Mouse (Mus musculus) G1E (cell line): ENCODE measurements around the gene Nacc2. TPM values are rescaled to one million over a fixed set of nuclear protein-coding genes. Genes with fewer than 3 reads are reported as not detected.

Experiments used
- ATAC-seq: 2 replicates; pipeline ENCODE4 v1.8.0; 2016; ENCODE audit warnings: mild to moderate bottlenecking; ENCODE audit not compliant: insufficient number of reproducible peaks, poor library complexity, low FRiP score, severe bottlenecking; ENCODE audit errors: extremely low read depth
- DNase-seq: peaks from one replicate; pipeline ENCODE4 v3.0.0; 2012; ENCODE audit warnings: low spot score
- H3K27me3 ChIP-seq: 2 replicates; pipeline ENCODE4 v1.6.1; 2012; ENCODE audit warnings: mild to moderate bottlenecking, low read length, inconsistent platforms; ENCODE audit not compliant: insufficient read depth
- H3K36me3 ChIP-seq: replicated peaks from 2 replicates; pipeline ENCODE3; 2012; ENCODE audit warnings: mild to moderate bottlenecking, inconsistent platforms
- H3K4me1 ChIP-seq: 2 replicates; pipeline ENCODE4 v1.6.1; 2012; ENCODE audit warnings: low read depth, low read length, inconsistent platforms, mixed read lengths; ENCODE audit not compliant: insufficient read depth
- H3K4me3 ChIP-seq: 2 replicates; pipeline ENCODE4 v1.5.1; 2012; ENCODE audit warnings: low read depth, mild to moderate bottlenecking, inconsistent platforms, low read length, moderate library complexity, mixed read lengths
- H3K9me3 ChIP-seq: replicated peaks from 2 replicates; pipeline ENCODE4 v1.6.1; 2012; ENCODE audit warnings: inconsistent platforms
- CTCF ChIP-seq: IDR thresholded peaks from 2 replicates; pipeline ENCODE4 v1.5.1; 2012; ENCODE audit warnings: low read depth, low read length, inconsistent platforms, mixed read lengths
- GATA1 ChIP-seq: IDR thresholded peaks from 2 replicates; pipeline ENCODE4 v1.6.1; 2012; ENCODE audit warnings: borderline replicate concordance, low read length, inconsistent platforms, mixed read lengths
- GATA2 ChIP-seq: IDR thresholded peaks from 2 replicates; pipeline ENCODE4 v1.6.1; 2012; ENCODE audit warnings: low read depth, low read length, inconsistent platforms, borderline replicate concordance
- POLR2AphosphoS5 ChIP-seq: IDR thresholded peaks from 2 replicates; pipeline ENCODE4 v1.6.1; 2012; ENCODE audit warnings: low read depth, low read length, inconsistent platforms; ENCODE audit not compliant: insufficient replicate concordance
- TAL1 ChIP-seq: conservative IDR thresholded peaks from 2 replicates; pipeline ENCODE4 v1.6.1; 2012; ENCODE audit warnings: low read depth, low read length, inconsistent platforms, mixed read lengths
- polyA plus RNA-seq: library from polyadenylated mRNA; stranded (reverse); fragments of >175 nt; gene quantifications from 2 replicates; pipeline ENCODE4 v1.2.3, GENCODE M21; 2012
- total RNA-seq, 2 experiments: library from RNA; stranded (forward) in 1 of 2; stranded (reverse) in 1 of 2; fragments of 200-1000 nt in 1 of 2; fragments of >200 nt in 1 of 2; fragmentation: Nextera tagmentation in 1 of 2; gene quantifications; 2 replicates each; pipeline ENCODE4 v1.2.3; 2014 to 2017

Gene Nacc2
- total and polyA plus RNA-seq, 3 experiments = 2.0 to 4.3 (median 2.6) TPM

DNA sequence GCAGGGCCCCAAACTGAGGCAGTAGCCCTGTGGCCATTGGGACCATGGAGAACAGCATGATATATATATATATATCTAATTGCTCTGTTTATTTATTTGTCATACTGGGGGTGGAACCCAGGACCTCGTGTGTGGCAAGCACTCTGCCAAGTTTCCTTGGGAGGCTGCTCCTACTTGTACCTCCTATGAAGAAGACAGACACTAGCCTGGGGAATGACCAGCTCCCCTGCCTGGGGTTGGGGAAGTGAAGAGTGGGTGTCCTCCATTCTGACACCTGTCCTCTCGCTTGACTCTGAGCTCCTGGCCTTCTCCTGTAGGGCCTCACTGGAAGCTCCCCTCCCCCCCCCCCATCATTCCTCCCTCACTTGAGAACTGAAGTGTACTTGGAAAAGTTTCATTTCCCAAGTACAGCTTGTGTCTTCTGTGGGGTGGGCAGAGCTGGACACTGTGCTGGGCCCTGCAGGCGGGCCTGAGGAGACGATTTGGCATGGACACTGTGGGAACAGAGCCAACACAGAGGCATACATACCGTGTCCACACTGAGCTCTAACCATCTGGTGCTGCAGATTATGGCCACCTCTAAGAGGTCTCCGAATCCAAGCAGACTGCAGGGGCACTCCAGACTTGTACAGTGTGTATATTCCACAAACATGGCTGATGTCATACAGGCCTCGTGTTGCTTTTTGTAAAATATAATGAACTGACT, 23.5 kb upstream of the Nacc2 start:
- Histone ChIP-seq H3K9me3 (no peaks in the 10 kb centered on the region), H3K4me3 (no peak overlapping the region), H3K27me3 (no peaks in the 10 kb centered on the region), H3K4me1 (peaks cover 33% of the 10 kb centered on the region), H3K36me3 (peaks cover 78% of the 10 kb centered on the region)
- TF ChIP-seq GATA1 (no peak), CTCF (no peak), POLR2AphosphoS5 (no peak)
- DNase-seq = no peak
- no peak for ATAC-seq

DNA sequence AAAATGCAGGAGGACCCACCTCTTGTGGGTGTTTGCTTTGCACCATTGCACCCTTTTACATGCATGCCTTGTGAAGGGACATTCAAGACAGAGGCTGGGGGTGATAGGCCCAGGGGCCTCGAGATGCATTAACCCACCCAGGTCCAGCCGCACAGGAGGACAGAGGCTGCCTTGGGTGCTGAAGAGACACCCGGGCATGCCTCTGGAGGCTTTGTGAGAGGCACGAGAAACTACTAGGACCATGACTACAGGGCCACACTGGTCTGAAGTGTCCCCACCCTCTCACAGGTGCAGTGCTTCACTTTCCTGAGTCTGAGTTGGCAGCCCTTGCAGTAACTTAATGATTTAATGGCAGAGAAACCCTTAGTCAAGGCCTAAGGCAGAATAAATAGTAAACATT, 22.1 kb upstream of the Nacc2 start:
- no peak for TF ChIP-seq GATA1
- no peak for TF ChIP-seq GATA2
- TF ChIP-seq CTCF = no peak
- no peak for ATAC-seq
- H3K4me3 ChIP-seq = no peak overlapping the region
- peaks cover 79% of the 10 kb centered on the region for H3K36me3 ChIP-seq
- no peaks in the 10 kb centered on the region for H3K27me3 ChIP-seq
- H3K4me1 ChIP-seq = peaks cover 41% of the 10 kb centered on the region
- H3K9me3 ChIP-seq = no peaks in the 10 kb centered on the region
- no peak for DNase-seq

DNA sequence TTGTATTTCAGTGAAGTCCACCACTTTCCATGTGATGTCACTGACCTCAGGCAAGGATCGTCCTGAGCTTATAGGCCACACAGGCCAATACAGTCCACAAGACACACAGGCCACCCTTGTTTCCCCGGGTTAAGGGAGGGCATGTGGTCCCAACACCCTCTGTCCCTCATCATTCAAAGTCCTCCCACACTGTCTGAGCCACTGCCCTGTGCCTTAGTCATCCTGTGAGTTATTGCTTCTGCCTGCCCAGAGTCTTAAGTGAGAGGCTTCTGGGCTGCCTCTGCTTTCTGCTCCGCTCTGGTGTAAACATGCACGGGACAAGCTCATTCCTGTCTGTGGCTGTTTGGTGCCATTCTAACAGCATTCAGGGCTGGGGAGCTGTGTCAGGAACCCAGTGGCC, 21.3 kb upstream of the Nacc2 start:
- Histone ChIP-seq H3K36me3 (peaks cover 76% of the 10 kb centered on the region), H3K4me3 (no peak overlapping the region), H3K4me1 (peaks cover 43% of the 10 kb centered on the region), H3K9me3 (no peaks in the 10 kb centered on the region), H3K27me3 (no peaks in the 10 kb centered on the region)
- ATAC-seq = no peak
- TF ChIP-seq POLR2AphosphoS5 (no peak), TAL1 (no peak), CTCF (no peak), GATA2 (no peak), GATA1 (no peak)
- no peak for DNase-seq

DNA sequence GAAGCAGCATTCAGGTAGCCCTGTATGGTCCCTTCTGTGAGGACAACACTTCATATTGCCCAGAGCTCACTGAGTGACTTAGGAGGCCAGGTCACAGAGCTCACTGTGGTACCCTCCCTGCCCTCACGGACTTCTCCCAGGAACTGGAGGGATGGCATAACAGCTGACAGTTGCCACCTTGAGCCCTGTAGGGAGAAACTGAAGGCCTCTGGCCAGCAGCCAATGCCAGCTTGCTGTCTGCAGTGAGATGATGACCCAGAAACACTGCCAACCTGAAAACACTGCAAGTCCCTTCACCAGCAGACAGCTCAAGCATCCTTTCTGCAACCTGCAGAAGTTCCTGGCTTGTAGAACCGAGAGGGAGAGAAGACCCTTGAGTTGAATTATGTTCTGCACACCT, 20.5 kb upstream of the Nacc2 start:
- H3K27me3 ChIP-seq = no peaks in the 10 kb centered on the region
- DNase-seq (no peak), ATAC-seq (no peak)
- H3K36me3 ChIP-seq = peaks cover 81% of the 10 kb centered on the region
- no peaks in the 10 kb centered on the region for H3K9me3 ChIP-seq
- TF ChIP-seq GATA1 (no peak), CTCF (no peak), TAL1 (no peak)
- no peak overlapping the region for H3K4me3 ChIP-seq
- H3K4me1 ChIP-seq = peaks cover 51% of the 10 kb centered on the region

DNA sequence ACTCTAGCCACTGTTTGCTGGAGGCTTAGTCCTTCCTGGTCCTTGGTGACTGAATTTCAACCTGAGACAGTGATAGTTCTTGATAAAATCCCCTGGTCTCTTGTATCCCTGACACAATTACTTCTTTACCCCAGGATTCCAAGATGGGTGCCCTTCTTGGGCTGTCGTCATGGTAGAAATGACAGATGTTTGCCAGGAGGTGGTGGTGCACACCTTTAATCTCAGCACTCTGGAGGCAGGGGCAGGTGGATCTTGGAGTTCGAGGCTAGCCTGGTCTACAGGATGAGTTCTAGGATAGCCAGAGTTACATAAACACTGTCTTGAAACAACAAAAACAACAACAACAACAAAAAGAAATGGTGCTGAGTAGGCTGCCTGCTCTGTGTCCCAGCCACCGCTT, 20.0 kb upstream of the Nacc2 start:
- ATAC-seq = no peak

DNA sequence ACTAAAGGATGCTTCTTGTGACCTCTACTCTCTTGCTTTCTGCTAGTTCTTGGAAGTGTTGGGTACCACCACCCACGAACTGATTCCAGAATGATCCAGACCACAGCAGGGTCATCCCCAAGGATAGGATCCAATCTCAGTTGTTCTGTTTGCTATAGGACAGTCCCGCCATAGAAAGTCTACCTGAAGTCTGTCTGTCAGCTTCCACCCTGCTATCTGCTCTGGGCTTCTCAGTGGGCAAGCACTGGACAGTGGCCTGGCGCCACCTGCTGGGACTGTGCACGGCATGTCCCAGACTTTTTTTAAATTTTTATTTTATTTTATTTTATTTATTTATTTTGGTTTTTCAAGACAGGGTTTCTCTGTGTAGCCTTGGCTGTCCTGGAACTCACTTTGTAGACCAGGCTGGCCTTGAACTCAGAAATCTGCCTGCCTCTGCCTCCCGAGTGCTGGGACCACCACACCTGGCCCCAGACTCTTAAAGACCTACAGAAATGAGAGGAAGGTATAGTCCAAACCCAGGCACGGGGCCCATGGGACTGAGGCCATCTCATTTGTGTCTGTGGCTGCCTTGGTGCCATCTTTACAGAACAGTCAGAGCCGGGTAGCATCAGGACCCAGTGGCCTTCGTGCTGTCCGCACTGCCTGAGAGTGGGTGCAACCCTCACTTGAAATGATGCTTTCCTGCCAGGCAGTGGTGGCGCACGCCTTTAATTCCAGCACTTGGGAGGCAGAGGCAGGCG, 19.0 kb upstream of the Nacc2 start:
- no peaks in the 10 kb centered on the region for H3K27me3 ChIP-seq
- no peak overlapping the region for H3K4me3 ChIP-seq
- DNase-seq (no peak), ATAC-seq (no peak)
- H3K9me3 ChIP-seq = no peaks in the 10 kb centered on the region
- no peak for TF ChIP-seq TAL1
- no peak for TF ChIP-seq CTCF
- TF ChIP-seq POLR2AphosphoS5 = no peak
- TF ChIP-seq GATA1 = no peak
- no peak for TF ChIP-seq GATA2
- H3K36me3 ChIP-seq = peaks cover 78% of the 10 kb centered on the region
- H3K4me1 ChIP-seq = peaks cover 64% of the 10 kb centered on the region

More for the DNA sequence above, 20.0 kb upstream of the Nacc2 start:
- Histone ChIP-seq H3K9me3 (no peaks in the 10 kb centered on the region), H3K36me3 (peaks cover 78% of the 10 kb centered on the region), H3K4me3 (no peak overlapping the region), H3K27me3 (no peaks in the 10 kb centered on the region), H3K4me1 (peaks cover 56% of the 10 kb centered on the region)
- no peak for TF ChIP-seq GATA2
- no peak for TF ChIP-seq TAL1
- TF ChIP-seq CTCF = no peak
- no peak for TF ChIP-seq GATA1
- TF ChIP-seq POLR2AphosphoS5 = no peak
- DNase-seq = no peak
